Mouse (Mus musculus): ENCODE data around the gene Ncdn.

Ncdn gene

GRCm38 (mm10) chr4:126753268-126754230, at the start of gene Ncdn, which contains the start of gene AU040320:
Gene Ncdn (minus strand): TSS chr4:126753438.
Gene AU040320 (plus strand): TSS chr4:126753544.
- DNase-seq (ENCODE audit: low read depth in 2 of 2, low spot score in 2 of 2), result peak; percentile 94

- DNase-seq (ENCODE audit: low read depth in 2 of 2, low spot score in 2 of 2), result no peak
These were observed 48.9 kb upstream of the Ncdn start for GRCm38 (mm10) chr4:126802174-126802573.

- no peak for DNase-seq (ENCODE audit: low read depth in 2 of 2, low spot score in 2 of 2)
These were observed 39.3 kb upstream of the Ncdn start for GRCm38 (mm10) chr4:126792341-126793102.

GRCm38 (mm10) chr4:126782996-126783395, 29.8 kb upstream of the Ncdn start:
- DNase-seq (ENCODE audit: low read depth in 2 of 2, low spot score in 2 of 2), result no peak

GRCm38 (mm10) chr4:126782512-126782911, 29.3 kb upstream of the Ncdn start:
- DNase-seq (ENCODE audit: low read depth in 2 of 2, low spot score in 2 of 2), result no peak

GRCm38 (mm10) chr4:126781871-126782270, 28.6 kb upstream of the Ncdn start:
- no peak for DNase-seq (ENCODE audit: low read depth in 2 of 2, low spot score in 2 of 2)

- no peak for DNase-seq (ENCODE audit: low read depth in 2 of 2, low spot score in 2 of 2)
These were observed 26.9 kb upstream of the Ncdn start for GRCm38 (mm10) chr4:126779826-126780775.

- no peak for DNase-seq (ENCODE audit: low read depth in 2 of 2, low spot score in 2 of 2)
These were observed 25.9 kb upstream of the Ncdn start for GRCm38 (mm10) chr4:126779148-126779581.

GRCm38 (mm10) chr4:126775182-126775581, 21.9 kb upstream of the Ncdn start:
- DNase-seq (ENCODE audit: low read depth in 2 of 2, low spot score in 2 of 2), result no peak

- no peak for DNase-seq (ENCODE audit: low read depth in 2 of 2, low spot score in 2 of 2)
These were observed 20.6 kb upstream of the Ncdn start for GRCm38 (mm10) chr4:126773871-126774270.

GRCm38 (mm10) chr4:126770831-126771230, 17.6 kb upstream of the Ncdn start:
- DNase-seq (ENCODE audit: low read depth in 2 of 2, low spot score in 2 of 2), result no peak

GRCm38 (mm10) chr4:126769800-126770563, 16.7 kb upstream of the Ncdn start:
- DNase-seq (ENCODE audit: low read depth in 2 of 2, low spot score in 2 of 2), result no peak

- DNase-seq (ENCODE audit: low read depth in 2 of 2, low spot score in 2 of 2), result no peak
These were observed 10.2 kb upstream of the Ncdn start for GRCm38 (mm10) chr4:126763483-126763882.

- no peak for DNase-seq (ENCODE audit: low read depth in 2 of 2, low spot score in 2 of 2)
These were observed 9.5 kb upstream of the Ncdn start for GRCm38 (mm10) chr4:126762586-126763359.

GRCm38 (mm10) chr4:126759435-126759834, 6.2 kb upstream of the Ncdn start:
- no peak for DNase-seq (ENCODE audit: low read depth in 2 of 2, low spot score in 2 of 2)

GRCm38 (mm10) chr4:126758299-126758698, 5.1 kb upstream of the Ncdn start:
- DNase-seq (ENCODE audit: low read depth in 2 of 2, low spot score in 2 of 2), result no peak

- no peak for DNase-seq (ENCODE audit: low read depth in 2 of 2, low spot score in 2 of 2)
These were observed 3.5 kb upstream of the Ncdn start for GRCm38 (mm10) chr4:126756766-126757165.

- DNase-seq (ENCODE audit: low read depth in 2 of 2, low spot score in 2 of 2), result no peak
These were observed 1.6 kb upstream of the Ncdn start for GRCm38 (mm10) chr4:126754736-126755374.

GRCm38 (mm10) chr4:126754231-126754611, 983 bp upstream of the Ncdn start:
- DNase-seq (ENCODE audit: low read depth in 2 of 2, low spot score in 2 of 2), result no peak
